Mouse (Mus musculus) left cerebral cortex, postnatal 25 days (tissue): ENCODE results near the gene Sdsl. TPM values are rescaled to one million over a fixed set of nuclear protein-coding genes. Genes with fewer than 3 reads are reported as not detected.

Source experiments
- DNase-seq, 2 experiments: peaks; one replicate each; pipeline ENCODE4 v3.0.0; 2022; ENCODE audit warnings: low spot score in 2 of 2, mixed read lengths in 1 of 2
- intact Hi-C: fragments of 180-260 bp; cut with DNase I; formaldehyde crosslinking; loops from one replicate; pipeline ENCODE4 v1.15.1; 2025
- total RNA-seq, 2 experiments: library from RNA; stranded (reverse); gene quantifications; 2 replicates each; pipeline ENCODE4 v1.2.3; 2021

The Sdsl gene
- total RNA-seq, 2 experiments from 2014 or later, result 4.6 to 6.4 TPM

DNA sequence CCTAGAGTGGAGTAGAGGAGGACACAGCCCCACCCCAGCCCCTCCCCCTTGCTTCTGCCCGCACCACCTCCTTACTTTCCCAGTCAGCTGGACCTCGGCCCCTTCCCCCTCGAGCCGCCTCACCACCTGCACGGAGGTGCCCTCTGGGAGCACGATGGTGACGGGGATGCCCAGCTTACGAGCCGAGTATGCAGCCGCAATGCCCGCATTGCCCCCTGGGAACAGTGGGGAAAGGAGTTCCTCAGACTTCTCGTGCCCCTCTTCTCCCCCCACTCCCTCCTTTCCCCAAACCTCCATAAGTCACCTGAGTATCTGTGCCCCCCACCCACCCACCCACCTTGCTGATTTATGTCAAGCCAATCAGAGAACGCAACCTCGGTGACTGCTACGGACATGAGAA lies 10.7 kb downstream of the Sdsl start:
- no peak for DNase-seq

DNA sequence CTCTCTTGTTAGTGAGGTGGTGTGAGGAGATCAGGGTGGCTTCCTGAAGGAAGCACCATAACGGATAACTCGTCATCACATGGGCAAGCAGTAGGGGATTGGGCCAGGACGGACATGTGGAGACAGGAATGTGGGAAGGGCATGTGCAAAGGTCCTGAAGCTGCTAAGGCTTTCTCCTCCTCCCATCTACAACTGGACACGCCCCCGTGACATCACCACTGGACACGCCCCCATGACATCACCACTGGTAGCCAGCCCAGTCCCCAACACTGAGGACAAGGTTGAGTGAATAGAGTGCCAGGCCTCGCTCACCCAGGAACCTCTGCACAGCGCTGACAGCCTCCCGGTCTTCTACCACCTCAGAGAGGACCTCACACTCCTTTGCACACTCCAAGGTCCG lies 13.5 kb downstream of the Sdsl start:
- intact Hi-C loops, result loop anchor here (5.0 kb wide), 1 partner anchor 312 kb away; no protein-coding TSS in a partner anchor
- no peak for DNase-seq

More for the DNA sequence above, 10.7 kb downstream of the Sdsl start:
- intact Hi-C loops, result no loop called here

DNA sequence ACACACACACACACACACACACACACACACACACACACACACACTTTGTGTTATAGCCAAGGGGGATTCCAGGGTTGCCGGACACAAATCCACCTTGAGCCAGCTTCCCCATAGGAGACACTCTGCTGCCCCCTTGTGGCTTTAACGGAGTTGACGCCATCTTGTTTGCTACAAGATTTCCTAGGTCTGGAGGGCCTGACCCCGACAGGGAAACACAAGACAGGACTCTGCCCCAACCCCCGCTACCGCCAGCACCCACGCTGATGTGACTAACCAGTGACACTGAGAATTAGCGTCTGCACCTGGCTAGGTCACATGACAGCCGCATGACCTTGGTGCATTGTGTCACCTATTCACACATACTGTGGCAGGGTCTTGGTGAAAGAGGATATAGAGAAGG lies 15.0 kb downstream of the Sdsl start:
- intact Hi-C loops, result loop anchor here (5.0 kb wide), 1 partner anchor 310 kb away; no protein-coding TSS in a partner anchor
- DNase-seq, result peak; percentile 56 to 57

DNA sequence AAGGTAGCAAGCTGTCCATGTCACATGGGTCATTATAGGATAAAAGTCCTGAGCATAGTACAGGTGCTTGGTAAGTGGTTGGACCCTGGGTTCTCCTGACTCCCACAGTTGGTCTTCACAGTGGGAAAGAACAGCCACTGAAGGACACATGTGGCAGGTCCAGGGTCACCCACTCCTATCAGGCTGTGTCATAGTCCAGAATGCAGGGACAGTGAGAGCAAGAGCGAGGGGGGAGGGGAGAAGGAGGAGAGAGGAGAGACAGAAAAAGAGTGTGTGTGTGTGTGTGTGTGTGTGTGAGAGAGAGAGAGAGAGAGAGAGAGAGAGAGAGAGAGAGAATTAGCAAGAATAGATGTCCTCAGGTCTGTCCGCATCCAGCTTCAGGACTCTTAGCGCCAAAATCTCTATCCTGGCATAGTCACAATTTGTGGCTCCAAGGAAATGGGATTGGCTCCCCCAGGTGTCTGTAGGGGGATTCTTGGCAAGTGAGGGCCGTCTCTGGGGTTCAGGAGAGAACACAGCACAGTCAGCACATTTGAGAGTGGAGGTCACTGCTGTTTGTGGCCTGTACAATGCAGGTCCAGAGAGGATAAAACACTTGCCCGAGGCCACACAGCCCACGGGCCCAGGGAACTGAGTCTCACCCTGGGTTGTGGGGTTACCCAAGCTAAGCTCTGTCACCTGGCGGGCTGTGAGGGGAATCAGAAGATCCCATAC lies 15.6 kb downstream of the Sdsl start:
- intact Hi-C loops, result loop anchor here (5.0 kb wide), 1 partner anchor 310 kb away; no protein-coding TSS in a partner anchor
- DNase-seq, result no peak

DNA sequence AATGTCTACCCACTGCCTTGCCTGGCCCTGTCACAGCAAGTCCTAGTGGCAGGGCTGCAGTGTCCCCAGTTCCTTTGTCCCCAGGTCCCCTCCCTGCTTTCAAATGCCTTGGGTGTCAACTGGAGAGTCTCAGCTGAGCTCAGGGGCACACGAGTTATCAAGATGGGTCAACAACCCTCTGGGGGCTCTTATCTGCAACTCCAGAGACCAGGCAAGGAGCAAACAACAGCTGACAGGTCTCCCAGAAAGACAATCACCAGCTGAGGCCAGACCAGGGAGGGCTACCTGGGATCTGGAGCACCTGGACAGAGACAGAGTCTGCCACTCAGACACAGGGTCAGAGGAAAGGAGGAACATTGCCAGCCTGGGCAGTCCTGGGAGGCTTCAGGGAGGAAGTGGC lies 16.4 kb downstream of the Sdsl start:
- intact Hi-C loops, result loop anchor here (5.0 kb wide), 1 partner anchor 309 kb away; no protein-coding TSS in a partner anchor

DNA sequence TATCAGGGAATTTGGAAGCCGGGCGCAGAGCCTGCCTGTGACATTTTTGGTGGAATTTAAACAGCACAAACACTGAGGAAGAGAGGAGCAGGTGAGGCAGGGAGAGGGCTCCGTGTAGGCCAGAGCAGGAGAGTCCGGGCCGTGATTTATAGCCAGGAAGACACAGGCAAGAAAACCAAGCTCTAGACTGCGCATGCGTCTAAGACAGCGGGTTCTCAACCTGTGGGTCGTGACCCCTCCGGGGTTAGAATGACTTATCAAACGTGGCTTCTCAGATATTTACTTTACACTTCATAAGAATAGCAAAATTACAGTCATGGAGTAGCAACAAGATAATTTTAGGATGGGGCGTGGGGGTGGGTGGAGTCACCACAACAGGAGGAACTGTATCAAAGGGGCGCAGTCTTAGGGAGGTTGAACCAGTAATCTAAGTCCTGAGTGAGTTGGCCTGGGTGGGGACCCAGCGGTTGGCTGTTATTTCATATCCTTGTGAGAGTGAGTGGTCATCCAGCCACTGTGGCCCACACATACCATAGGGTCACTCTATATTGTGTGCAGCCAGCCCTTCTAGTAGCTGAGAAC lies 17.8 kb downstream of the Sdsl start:
- intact Hi-C loops, result loop anchor here (5.0 kb wide), 1 partner anchor 308 kb away; no protein-coding TSS in a partner anchor

More for the DNA sequence above, 16.4 kb downstream of the Sdsl start:
- DNase-seq, result no peak

DNA sequence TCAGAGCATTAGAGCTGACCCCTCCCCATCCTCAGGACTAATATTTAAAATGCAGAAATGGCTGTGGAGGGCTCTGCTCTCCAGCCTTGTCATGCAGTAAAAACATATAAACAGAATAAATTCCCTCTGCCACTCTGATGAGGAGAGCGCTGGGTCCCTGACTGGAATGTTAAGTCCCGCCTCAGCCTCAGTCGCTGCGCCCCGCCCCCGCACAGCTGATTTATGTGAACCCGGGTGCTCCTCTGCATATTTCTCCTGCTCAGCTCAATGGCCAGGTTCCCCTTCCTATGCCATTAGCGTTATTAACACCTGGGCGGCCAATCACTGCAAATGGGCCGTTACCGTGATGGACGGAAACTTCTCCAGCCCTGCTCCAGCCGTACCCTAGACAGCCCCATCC lies 25.3 kb downstream of the Sdsl start:
- intact Hi-C loops, result no loop called here

More for the DNA sequence above, 17.8 kb downstream of the Sdsl start:
- no peak for DNase-seq

DNA sequence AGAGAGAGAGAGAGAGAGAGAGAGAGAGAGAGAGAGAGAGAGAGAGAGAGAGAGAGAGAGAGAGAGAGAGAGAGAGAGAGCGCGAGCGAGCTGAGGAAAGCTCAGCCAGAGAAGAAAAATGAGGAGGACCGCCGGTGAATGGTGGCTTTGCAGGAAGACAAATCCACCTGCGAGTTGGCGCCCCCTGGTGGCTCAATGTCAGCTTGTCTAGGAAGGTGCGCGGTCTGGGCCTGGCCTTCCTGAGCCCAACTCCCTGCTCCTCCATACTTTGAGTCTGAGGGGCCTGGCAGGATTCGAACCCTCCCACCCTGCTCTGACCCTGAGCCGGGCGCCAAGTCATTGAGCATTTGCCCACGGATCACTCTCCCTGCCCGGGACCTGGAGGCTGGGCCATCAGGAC lies 31.9 kb downstream of the Sdsl start:
- intact Hi-C loops, result loop anchor here (2.0 kb wide), 1 partner anchor 294 kb away; no protein-coding TSS in a partner anchor
- DNase-seq, result peak; percentile 87 to 90

More for the DNA sequence above, 25.3 kb downstream of the Sdsl start:
- DNase-seq, result no peak

DNA sequence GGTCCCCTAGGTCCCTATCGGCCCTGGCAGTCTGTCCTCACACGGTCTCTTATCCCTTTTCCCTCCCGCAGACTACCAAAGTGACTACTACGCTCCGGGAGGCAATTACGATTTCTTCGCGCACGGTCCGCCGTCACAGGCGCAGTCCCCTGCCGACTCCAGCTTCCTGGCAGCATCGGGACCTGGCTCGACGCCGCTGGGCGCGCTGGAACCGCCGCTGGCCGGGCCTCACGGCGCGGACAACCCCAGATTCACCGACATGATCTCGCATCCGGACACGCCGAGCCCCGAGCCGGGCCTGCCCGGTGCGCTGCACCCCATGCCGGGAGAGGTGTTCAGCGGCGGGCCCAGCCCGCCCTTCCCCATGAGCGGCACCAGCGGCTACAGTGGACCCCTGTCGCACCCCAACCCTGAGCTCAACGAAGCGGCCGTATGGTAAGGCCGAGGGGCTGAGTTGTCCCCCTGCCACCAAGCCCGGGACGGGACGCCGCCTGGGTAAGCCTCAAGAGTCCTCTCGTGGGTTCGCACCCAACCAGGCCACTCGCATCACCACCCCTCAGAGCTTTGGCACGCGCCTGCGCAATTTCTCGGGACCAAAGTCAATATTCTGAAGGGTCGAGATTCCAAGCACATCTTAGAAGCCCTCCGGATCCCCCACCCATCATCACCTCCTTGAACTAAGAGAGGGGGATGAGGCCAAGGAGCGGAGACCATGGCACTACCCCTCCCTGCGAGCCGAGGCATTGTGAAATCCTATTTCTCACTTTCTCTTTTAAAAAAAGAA lies 32.5 kb downstream of the Sdsl start:
- intact Hi-C loops, result loop anchor here (2.0 to 10.0 kb wide), 3 partner anchors 293 to 1565 kb away; partner anchors contain the start of gene Tbx3
- no peak for DNase-seq

DNA sequence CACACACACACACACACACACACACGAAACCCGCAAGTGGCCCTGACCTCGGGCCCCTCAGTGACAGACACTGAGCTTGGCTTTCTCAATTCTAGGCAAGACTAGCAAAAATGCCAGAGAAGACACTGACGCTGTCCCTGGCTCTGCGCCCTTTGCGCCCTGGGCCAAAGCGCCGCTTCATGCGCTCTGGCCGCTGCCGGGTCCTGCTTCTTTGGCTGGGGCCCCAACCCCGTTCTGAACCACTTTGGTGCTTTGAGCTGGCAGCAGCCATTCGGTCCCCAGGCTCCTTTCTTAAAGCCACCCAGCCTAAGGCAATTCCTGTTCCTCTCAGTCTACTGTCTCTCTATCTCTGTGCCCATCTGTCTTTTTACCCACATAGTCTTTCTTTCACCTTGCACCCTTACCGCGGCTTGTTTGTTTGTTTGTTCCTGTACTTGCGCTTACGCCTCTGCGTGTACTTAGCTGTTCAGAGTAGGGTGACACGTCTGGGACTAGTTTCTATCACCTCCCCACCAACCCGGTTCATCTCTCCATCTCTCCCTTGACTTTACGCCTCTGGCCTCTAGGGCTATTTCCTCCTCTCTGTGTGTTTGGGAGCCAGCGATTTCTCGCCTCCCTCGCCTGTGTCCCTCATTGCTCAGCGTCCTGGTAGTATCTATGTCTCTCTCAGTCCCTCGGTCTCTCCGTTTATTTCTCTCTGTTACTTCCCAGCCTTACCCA lies 33.5 kb downstream of the Sdsl start:
- no peak for DNase-seq
- intact Hi-C loops, result loop anchor here (5.0 to 10.0 kb wide), 2 partner anchors 767 to 1564 kb away; partner anchors contain the start of gene Tbx3

DNA sequence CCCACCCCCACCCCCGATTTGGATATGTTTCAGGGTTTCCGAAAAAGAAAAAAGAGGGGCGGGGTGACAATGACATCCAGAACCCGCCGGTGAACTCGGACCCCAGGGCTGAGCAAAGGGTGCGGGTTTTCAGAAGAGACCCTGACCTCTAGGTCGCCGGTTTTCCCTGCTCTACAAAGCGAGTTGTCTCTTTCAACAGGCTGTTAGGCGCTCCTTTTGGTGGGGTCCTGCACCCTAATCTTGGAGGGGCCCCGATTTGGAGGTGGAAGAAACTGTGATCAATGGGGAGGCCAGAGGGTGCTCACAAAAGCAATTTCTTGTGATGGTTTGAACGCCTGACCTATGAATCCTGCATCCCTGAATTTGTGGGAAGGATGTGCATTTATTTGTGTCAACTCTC lies 34.1 kb downstream of the Sdsl start:
- no peak for DNase-seq
- intact Hi-C loops, result loop anchor here (5.0 to 10.0 kb wide), 2 partner anchors 766 to 1564 kb away; partner anchors contain the start of gene Tbx3

DNA sequence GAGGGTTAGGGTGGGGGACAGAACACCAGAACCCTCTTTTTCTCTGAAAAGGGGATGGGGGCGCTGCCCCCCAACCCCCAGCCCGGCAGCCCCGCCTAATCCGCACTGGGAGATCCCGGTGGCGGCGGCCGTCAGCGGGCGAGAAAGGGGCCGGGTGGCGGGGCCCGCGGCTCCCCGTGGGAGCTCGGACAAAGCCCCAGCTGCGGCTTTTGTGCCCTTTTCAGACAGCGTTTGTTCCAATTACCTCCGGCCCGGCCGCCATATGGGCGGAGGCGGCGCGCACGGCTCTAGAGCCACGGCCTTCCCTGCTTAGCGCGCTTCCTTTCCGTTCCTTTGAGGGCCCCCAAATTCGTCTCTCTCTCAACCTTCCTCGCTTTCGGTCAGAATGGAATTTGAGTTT lies 34.6 kb downstream of the Sdsl start:
- DNase-seq, result no peak
- intact Hi-C loops, result loop anchor here (5.0 to 10.0 kb wide), 2 partner anchors 766 to 1563 kb away; partner anchors contain the start of gene Tbx3

DNA sequence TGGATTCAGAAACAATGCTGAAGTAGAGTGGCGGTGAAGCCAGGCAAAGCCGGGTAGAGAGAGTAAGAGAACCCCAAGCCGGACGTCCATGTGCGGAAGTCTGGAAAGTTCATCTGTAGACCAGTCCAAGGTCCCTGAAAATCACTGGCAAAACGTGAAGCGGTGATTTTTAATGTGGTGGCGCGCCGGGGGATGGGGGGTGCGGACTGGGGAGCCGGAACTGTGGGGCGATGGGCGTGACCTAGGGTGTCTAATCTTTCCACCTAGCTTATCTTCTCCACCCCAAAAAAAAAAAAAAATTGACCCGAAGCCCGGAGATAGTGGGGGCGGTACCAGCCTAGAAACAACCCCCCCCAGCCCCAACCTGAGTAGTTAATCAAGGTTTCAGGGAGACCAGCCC lies 35.1 kb downstream of the Sdsl start:
- DNase-seq, result no peak
- intact Hi-C loops, result loop anchor here (5.0 to 10.0 kb wide), 2 partner anchors 765 to 1563 kb away; partner anchors contain the start of gene Tbx3

DNA sequence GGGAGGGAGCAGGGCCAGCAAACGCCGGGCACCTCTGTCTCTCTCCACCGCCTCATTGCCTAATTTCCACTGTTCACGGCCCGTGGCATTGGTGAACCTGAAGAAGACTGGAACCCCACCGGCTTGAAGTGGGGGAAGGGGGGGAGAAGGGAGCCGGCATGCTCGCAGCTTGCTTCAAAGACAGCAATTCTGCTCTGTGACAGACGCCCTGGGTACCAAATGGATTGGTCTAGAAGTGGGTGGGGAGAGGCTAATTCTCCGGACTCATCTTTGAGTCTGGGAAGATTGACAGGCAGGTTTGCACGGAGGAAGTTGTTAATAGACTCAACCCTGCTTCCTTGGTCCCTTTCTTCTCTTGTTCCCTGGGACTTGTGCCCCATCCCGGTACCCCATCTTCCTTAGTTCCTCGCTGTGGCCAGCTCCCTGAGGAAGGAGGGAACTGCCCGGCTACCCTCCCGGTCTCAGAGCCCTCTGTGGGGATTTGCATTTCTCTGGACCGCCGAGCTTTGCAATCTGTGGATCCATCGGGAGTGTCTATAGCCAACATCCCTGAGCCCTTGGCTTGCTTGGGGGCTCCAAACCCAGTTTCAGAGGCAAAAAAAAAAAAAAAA lies 35.6 kb downstream of the Sdsl start:
- intact Hi-C loops, result loop anchor here (5.0 to 10.0 kb wide), 2 partner anchors 765 to 1562 kb away; partner anchors contain the start of gene Tbx3
- DNase-seq, result no peak

DNA sequence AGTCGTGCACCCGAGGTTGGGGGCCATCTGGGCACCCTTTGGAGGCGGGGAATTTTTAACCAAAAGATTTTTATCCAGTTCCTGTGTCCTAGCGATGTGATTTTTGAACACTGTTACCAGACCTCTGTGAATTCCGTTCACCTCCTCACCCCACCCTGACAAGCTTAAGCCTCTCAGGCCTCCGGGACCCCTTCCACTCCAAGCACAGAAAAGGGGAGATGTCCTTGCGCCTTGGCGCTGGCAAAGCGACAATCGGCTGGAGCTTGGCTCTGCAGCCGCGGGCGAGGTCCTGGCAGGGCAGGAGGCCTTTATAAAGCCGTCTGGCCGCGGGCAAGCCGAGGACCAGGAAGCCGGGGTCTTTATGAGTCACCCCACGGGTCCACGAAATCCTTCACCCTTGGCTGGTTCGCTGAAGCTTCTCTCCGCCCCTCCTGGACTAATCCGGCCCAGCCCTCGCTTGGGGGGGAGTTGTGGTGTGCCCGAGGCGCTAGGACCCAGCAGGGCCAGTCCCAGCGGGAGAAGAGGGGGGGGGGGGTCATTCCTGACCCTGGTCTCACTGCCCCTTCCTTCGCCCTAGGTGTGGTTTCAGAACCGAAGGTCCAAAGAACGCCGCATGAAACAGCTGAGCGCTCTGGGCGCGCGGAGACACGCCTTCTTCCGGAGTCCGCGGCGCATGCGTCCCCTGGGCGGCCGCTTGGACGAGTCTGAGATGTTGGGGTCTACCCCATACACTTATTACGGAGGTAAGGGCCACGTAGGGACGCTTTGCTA lies 36.7 kb downstream of the Sdsl start:
- DNase-seq, result no peak
- intact Hi-C loops, result loop anchor here (2.0 to 10.0 kb wide), 3 partner anchors 597 to 1561 kb away; partner anchors contain the start of gene Tbx3

DNA sequence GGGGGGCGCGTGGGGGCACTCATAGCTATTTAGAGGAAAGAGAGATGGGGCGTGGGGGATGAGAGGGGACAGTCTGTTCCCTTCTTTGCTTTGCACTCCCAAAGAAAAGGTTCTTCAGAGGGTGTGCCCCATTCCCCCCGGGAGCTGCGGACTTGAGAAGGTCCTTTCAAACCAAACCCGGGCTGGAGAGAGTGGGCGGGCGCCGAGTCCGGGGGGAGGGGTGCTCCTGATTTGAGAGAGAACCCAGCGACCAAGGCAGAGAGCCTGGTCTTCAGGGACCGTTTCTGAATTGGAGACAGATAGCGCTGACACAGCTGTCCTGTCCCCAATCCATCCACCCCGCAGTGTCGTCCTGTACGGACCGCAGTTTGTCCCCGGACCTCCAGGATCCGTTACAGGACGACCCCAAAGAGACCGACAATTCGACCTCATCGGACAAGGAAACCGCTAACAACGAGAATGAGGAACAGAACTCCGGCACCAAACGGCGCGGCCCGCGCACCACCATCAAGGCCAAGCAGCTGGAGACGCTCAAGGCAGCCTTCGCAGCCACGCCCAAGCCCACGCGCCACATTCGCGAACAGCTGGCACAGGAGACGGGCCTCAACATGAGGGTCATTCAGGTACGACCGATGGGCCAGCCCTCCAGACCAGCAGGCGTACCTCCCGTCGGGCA lies 37.5 kb downstream of the Sdsl start:
- no peak for DNase-seq
- intact Hi-C loops, result loop anchor here (2.0 to 10.0 kb wide), 3 partner anchors 596 to 1560 kb away; partner anchors contain the start of gene Tbx3

DNA sequence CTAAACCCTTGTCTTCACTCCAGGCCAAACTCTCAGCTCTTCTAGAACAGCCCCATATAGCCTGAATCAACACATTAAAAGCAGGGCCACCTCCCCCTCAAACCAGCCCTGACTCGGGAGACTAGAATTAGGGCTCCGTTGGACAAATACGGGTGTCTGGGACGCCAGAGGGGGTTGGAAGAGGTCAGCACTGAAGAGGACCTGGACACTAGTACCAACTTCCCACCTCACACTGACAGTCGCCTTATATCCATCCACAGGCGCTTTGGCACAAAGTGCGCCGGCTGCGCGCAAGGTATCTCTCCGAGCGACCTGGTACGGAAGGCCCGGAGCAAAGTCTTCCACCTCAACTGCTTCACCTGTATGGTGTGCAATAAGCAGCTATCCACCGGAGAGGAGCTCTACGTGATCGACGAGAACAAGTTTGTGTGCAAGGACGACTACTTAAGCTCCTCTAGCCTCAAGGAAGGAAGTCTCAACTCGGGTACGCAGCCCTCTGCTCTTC lies 38.3 kb downstream of the Sdsl start:
- DNase-seq, result no peak
- intact Hi-C loops, result loop anchor here (2.0 to 10.0 kb wide), 2 partner anchors 595 to 1559 kb away; no protein-coding TSS in a partner anchor
